Mouse (Mus musculus) G1E (cell line): ENCODE results near the gene Thada. TPM values are rescaled to one million over a fixed set of nuclear protein-coding genes. Genes with fewer than 3 reads are reported as not detected.

ENCODE experiments used
- ATAC-seq: 2 replicates; pipeline ENCODE4 v1.8.0; 2016; ENCODE audit warnings: mild to moderate bottlenecking; ENCODE audit not compliant: insufficient number of reproducible peaks, poor library complexity, low FRiP score, severe bottlenecking; ENCODE audit errors: extremely low read depth
- DNase-seq: peaks from one replicate; pipeline ENCODE4 v3.0.0; 2012; ENCODE audit warnings: low spot score
- H3K27me3 ChIP-seq: 2 replicates; pipeline ENCODE4 v1.6.1; 2012; ENCODE audit warnings: mild to moderate bottlenecking, low read length, inconsistent platforms; ENCODE audit not compliant: insufficient read depth
- H3K36me3 ChIP-seq: replicated peaks from 2 replicates; pipeline ENCODE3; 2012; ENCODE audit warnings: mild to moderate bottlenecking, inconsistent platforms
- H3K4me1 ChIP-seq: 2 replicates; pipeline ENCODE4 v1.6.1; 2012; ENCODE audit warnings: low read depth, low read length, inconsistent platforms, mixed read lengths; ENCODE audit not compliant: insufficient read depth
- H3K4me3 ChIP-seq: 2 replicates; pipeline ENCODE4 v1.5.1; 2012; ENCODE audit warnings: low read depth, mild to moderate bottlenecking, inconsistent platforms, low read length, moderate library complexity, mixed read lengths
- H3K9me3 ChIP-seq: replicated peaks from 2 replicates; pipeline ENCODE4 v1.6.1; 2012; ENCODE audit warnings: inconsistent platforms
- CTCF ChIP-seq: IDR thresholded peaks from 2 replicates; pipeline ENCODE4 v1.5.1; 2012; ENCODE audit warnings: low read depth, low read length, inconsistent platforms, mixed read lengths
- GATA1 ChIP-seq: IDR thresholded peaks from 2 replicates; pipeline ENCODE4 v1.6.1; 2012; ENCODE audit warnings: borderline replicate concordance, low read length, inconsistent platforms, mixed read lengths
- GATA2 ChIP-seq: IDR thresholded peaks from 2 replicates; pipeline ENCODE4 v1.6.1; 2012; ENCODE audit warnings: low read depth, low read length, inconsistent platforms, borderline replicate concordance
- POLR2AphosphoS5 ChIP-seq: IDR thresholded peaks from 2 replicates; pipeline ENCODE4 v1.6.1; 2012; ENCODE audit warnings: low read depth, low read length, inconsistent platforms; ENCODE audit not compliant: insufficient replicate concordance
- TAL1 ChIP-seq: conservative IDR thresholded peaks from 2 replicates; pipeline ENCODE4 v1.6.1; 2012; ENCODE audit warnings: low read depth, low read length, inconsistent platforms, mixed read lengths
- polyA plus RNA-seq: library from polyadenylated mRNA; stranded (reverse); fragments of >175 nt; gene quantifications from 2 replicates; pipeline ENCODE4 v1.2.3, GENCODE M21; 2012
- total RNA-seq, 2 experiments: library from RNA; stranded (forward) in 1 of 2; stranded (reverse) in 1 of 2; fragments of 200-1000 nt in 1 of 2; fragments of >200 nt in 1 of 2; fragmentation: Nextera tagmentation in 1 of 2; gene quantifications; 2 replicates each; pipeline ENCODE4 v1.2.3; 2014 to 2017

Gene Thada
- total RNA-seq (2014; fragmentation: Nextera tagmentation) = 47.7 and 55.2 TPM in 2 replicates
- total RNA-seq (2017) = 28.1 and 28.9 TPM in 2 replicates
- polyA plus RNA-seq = 2.2 and 2.8 TPM in 2 replicates

DNA sequence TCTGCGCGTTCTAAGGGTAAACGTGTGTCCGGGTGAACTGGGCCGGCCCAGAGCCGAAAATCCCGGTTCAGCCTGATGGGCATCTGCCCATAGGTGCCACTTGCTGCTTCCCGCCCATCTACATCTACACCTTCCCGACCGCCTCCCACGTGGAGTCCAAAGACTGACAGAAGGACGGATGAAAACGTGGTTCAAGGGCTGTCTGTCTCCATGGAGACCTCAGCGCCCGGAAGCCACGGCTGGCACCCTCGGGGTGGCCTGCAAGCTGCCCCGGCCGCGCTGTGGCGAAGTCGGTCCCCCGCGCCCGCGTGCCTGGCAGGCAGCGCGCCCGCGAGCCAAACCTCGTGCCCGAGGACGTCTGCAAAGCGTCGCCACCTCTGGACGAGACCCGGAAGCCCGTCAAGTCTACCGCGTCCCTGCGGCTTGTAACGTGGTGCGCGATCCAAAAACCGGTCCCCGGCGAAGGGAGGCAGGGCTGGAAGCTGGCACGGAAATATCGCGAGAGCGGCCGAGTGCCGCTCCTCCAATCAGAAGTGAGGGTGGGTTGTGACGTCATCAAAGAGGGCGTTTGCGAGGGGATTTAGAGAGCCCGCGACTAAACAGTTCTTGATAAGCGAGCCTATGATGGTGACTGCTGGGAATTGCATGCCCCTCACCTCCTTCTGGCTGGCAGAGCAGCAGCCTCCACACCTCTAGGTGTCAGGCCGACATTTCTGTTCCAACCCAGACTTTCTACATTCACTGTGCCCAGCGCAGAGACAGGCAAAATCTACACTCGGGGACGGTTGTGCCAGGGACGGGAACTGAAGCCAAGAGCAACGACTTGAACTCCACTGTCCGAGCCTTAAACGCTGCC, at the start of gene Thada:
TSS of gene Thada (minus strand) at position 453 of the 856 bp plus-strand sequence.
- TF ChIP-seq CTCF = no peak
- TF ChIP-seq POLR2AphosphoS5 = 0 out of 2 replicates have a peak, but pooled peaks have one; percentile 40
- peaks cover 7% of the 10 kb centered on the region for H3K36me3 ChIP-seq
- DNase-seq (peak; percentile 89), ATAC-seq (peak; percentile 90)
- H3K4me1 ChIP-seq = peaks cover 15% of the 10 kb centered on the region
- peak within 1 kb of the TSS; percentile 94 for H3K4me3 ChIP-seq
- peaks cover 15% of the 10 kb centered on the region; the same call in 1 of the 2 replicates for H3K27me3 ChIP-seq
- 0 out of 2 replicates have a peak, but pooled peaks cover 2% of the 10 kb centered on the region for H3K9me3 ChIP-seq

DNA sequence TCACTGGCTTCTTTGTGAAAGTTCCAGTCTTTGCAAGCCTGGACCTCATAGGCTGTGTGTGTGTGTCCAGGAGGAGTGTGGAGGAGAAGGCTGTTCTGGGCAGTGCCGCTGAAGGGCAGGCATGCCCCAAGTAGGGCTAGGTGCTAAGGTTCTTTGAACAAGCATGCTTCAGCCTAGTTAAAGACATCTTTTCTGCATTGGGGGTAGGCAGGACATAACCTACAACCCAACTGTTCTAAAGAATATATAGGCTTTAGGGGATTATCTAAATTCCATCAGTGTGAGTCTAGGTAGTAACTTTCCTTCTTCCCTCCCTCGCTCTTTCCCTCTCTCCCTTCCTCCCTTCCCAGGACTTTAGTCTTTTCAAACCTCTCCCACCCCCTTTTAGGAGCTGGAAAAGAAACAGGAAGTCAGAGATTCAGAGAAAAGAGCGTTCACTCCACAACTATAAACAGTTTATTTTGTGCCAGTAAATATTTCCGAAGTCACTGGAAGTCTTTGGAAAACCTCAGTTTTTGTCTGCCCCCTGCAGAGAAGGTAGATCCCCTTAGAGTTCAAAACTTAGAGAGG, 46.6 kb upstream of the Thada start:
- DNase-seq = no peak
- ATAC-seq = no peak
- Histone ChIP-seq H3K9me3 (no peaks in the 10 kb centered on the region), H3K27me3 (peaks cover 26% of the 10 kb centered on the region), H3K36me3 (no peaks in the 10 kb centered on the region), H3K4me3 (no peak overlapping the region), H3K4me1 (no peaks in the 10 kb centered on the region)
- TF ChIP-seq POLR2AphosphoS5 (no peak), CTCF (no peak), TAL1 (no peak), GATA2 (no peak), GATA1 (no peak)

- Histone ChIP-seq H3K27me3 (peaks cover 22% of the 10 kb centered on the region), H3K9me3 (no peaks in the 10 kb centered on the region), H3K4me3 (no peak within 1 kb of the TSS), H3K4me1 (no peaks in the 10 kb centered on the region), H3K36me3 (no peaks in the 10 kb centered on the region)
- ATAC-seq = no peak
- no peak for DNase-seq
- TF ChIP-seq GATA2 (no peak), CTCF (no peak), TAL1 (no peak), POLR2AphosphoS5 (no peak), GATA1 (no peak)
Observed at GRCm38 (mm10) chr17:84511682-84512515, 45.9 kb upstream of the Thada start, which contains the start of gene Plekhh2. Plekhh2 (plus strand) TSS chr17:84511895.

DNA sequence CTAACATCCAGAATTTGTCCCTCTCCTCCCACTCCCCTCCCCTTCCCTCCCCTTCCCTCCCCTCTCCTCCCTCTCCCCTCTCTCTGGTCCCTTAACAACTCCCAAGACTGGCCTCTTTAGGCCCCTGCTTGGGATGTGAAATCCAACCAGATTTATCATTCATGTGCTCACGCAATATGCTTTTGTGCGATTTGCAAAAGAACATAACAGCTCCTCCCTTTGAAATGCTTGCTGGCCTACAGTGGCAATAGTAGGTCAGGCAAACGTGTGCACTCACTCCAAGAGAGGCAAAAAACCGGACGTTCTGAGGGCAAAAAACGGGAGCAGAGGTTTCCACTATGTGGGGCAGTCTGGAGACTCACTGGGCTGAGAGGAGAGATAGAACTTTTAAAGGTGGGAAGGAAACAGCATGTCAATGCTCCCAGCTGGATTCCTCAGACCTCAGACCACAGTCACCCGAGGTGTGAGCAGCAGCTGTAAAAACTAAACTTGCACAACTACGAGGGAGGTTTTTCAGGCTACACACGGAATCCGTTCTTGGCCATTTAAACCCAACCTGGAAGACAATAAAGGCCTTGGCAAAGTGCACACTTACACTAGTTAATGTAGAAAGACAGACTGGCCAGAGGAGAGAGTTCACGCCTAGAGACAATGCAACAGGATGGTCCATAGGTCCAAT, 45.1 kb upstream of the Thada start:
- TF ChIP-seq TAL1 (no peak), POLR2AphosphoS5 (no peak), GATA2 (no peak), GATA1 (no peak), CTCF (no peak)
- Histone ChIP-seq H3K9me3 (no peaks in the 10 kb centered on the region), H3K4me3 (no peak overlapping the region), H3K4me1 (no peaks in the 10 kb centered on the region), H3K36me3 (no peaks in the 10 kb centered on the region), H3K27me3 (peaks cover 22% of the 10 kb centered on the region)
- DNase-seq = no peak
- ATAC-seq = no peak

DNA sequence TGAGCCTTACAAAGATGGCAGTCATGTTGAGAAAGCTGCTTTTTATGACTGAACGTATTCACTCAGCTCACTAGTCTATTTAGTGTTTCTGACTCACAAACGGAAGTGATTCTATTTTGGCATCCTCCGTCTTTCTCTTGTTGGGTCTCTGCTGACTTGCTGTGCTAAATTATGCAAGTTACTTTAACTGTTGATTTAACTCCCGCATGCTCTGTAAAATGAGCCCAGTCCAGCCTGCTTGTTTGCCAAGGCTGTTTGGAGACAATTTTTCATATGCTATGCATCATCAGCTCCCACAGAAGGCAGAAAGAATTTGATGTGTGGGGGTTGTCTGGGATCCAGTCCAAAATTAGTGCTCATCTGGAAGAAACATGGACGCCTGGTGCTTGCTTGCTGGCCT, 44.4 kb upstream of the Thada start:
- Histone ChIP-seq H3K36me3 (no peaks in the 10 kb centered on the region), H3K4me3 (no peak overlapping the region), H3K9me3 (no peaks in the 10 kb centered on the region), H3K27me3 (peaks cover 23% of the 10 kb centered on the region), H3K4me1 (no peaks in the 10 kb centered on the region)
- DNase-seq (no peak), ATAC-seq (no peak)
- no peak for TF ChIP-seq TAL1
- no peak for TF ChIP-seq CTCF
- TF ChIP-seq GATA2 = no peak
- TF ChIP-seq GATA1 = no peak
- TF ChIP-seq POLR2AphosphoS5 = no peak

- DNase-seq (no peak), ATAC-seq (no peak)
- Histone ChIP-seq H3K4me3 (no peak overlapping the region), H3K4me1 (no peaks in the 10 kb centered on the region), H3K27me3 (peaks cover 26% of the 10 kb centered on the region), H3K36me3 (no peaks in the 10 kb centered on the region), H3K9me3 (no peaks in the 10 kb centered on the region)
- TF ChIP-seq POLR2AphosphoS5 = no peak
- no peak for TF ChIP-seq GATA2
- no peak for TF ChIP-seq TAL1
- no peak for TF ChIP-seq CTCF
- no peak for TF ChIP-seq GATA1
Observed at GRCm38 (mm10) chr17:84509176-84509575, 43.2 kb upstream of the Thada start.
